Mouse (Mus musculus): ENCODE measurements around the gene Otulinl.

Gene Otulinl

DNA sequence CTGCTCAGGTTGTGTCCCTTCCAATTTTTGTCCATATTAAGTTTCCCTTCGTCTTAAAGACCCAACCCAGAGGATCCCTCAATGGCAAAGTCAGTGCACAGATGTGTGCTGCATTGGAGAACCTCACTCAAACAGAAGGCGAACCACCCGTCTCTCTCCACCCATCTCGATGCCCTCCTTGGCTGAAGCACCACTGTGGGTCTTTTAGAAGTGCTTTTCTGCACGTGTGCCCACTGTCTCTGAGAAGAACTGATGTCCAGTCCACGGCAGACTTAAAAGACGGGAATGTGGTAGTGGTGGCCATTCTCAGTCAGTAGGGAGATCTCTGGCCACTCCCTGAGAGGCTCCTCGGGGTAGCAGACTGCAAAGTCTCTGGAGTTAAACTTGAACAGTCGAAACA lies 24.8 kb downstream of the Otulinl start:
- DNase-seq (ENCODE audit: low spot score), result no peak

DNA sequence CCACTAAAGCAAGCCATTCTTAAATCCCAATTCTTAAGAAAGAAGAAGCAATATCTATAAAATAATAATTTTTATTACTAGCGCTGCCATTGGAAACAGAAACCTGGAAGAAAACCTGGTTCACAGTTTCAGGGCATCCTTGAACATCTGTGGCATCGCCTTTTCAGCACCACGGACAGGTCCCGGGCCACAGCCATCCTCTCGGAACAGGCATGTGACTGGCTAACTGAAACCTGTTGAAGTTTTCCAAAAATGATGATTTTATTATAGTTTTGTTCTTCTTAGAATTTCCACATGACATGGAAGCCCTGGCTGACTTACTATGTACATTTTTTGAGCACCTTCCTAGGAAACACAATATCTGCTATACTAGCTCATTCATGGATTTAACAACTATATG lies 26.4 kb downstream of the Otulinl start:
- DNase-seq (ENCODE audit: low spot score), result peak; percentile 47

DNA sequence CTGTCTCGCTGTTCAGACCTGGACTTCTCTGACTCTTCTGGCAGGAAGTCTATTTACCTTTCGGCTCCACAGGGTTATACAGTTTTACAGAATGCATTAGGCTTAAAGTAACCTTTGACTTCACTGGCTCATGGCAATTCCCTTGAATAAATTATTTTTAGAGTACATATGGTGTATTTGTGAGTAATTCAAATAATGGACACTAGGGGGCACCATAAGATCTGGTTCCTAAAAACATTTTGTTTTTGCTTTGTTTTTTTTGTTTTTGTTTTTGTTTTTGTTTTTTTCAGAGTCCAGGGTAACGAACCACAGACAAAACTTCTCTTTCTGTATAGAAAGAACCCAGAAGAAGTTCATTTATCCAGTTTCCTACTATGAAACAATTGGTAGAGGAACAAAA lies 33.7 kb downstream of the Otulinl start:
- DNase-seq (ENCODE audit: low spot score), result no peak

DNA sequence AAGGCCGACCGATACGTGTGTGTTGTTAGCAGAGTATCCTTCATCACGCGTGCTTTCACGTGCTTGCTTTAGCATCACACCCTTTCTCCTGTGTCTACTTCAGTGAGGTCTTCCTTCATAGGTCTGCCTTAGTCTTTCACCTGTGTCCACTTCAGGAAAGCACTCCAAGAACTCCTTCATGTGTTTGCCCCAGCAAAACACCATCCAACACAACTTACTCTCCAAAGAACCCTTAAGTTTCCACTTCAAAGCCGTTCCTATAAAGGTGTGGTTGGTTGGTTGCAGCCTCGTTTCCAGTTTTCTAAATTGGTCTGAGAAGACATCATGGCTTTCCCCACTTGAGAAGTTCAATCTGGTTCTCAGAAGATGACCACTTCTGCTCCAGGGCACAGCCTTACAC lies 34.7 kb downstream of the Otulinl start:
- no peak for DNase-seq (ENCODE audit: low spot score)

DNA sequence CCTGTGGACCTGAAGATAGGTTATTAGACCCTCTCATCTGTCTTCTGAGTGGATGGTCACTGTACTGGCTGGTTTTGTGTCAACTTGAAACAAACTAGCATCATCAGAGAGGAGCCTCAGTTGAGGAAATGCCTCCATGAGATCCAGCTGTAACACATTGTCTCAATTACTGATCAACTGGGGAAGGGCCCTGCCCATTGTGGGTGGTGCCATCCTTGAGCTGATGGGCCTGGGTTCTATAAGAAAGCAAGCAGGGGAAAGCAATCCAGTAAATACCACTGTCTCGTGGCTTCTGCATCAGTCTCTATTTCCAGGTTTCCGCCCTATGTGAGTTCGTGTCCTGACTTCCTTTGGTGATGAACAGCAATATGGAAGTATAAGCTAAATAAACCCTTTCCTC lies 36.1 kb downstream of the Otulinl start:
- no peak for DNase-seq (ENCODE audit: low spot score)

DNA sequence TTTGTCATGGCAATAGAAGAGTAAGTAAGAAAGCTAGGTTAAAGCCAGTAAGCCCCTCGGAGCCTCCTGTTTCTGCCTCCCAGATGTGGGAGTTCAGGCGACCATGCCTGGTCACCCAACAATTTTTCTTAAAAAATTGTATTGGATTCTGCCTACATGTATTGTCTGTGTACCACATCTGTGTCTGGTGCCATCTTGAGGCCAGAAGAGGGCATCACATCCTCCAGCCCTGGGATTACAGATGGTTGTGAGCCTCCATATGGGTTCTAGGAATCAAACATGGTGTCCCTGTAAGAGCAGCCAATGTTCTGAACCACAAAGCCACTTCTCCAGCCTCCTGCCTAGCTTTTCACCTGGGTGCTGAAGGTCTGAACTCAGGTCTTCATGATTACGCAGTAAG lies 38.5 kb downstream of the Otulinl start:
- DNase-seq (ENCODE audit: low spot score), result peak; percentile 15

DNA sequence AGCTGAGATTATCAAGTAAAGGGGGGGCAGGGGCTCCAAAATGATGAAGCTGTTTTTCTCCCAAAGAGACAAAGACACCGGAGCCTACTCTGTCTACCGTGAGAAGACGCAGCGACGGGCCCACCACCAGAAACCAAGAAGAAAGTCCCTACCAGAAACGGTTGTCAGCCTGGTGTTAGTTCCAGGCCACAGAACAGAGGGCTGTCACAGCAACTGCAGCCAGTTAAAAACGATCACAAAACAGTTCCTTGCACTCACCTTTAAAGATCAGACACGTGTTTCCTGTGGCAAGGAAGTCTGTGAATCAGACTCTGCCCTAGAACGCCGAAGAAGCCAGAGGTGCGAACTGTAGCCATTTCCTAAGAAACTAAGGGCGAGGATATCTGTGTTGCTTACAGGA lies 40.2 kb downstream of the Otulinl start:
- no peak for DNase-seq (ENCODE audit: low spot score)

DNA sequence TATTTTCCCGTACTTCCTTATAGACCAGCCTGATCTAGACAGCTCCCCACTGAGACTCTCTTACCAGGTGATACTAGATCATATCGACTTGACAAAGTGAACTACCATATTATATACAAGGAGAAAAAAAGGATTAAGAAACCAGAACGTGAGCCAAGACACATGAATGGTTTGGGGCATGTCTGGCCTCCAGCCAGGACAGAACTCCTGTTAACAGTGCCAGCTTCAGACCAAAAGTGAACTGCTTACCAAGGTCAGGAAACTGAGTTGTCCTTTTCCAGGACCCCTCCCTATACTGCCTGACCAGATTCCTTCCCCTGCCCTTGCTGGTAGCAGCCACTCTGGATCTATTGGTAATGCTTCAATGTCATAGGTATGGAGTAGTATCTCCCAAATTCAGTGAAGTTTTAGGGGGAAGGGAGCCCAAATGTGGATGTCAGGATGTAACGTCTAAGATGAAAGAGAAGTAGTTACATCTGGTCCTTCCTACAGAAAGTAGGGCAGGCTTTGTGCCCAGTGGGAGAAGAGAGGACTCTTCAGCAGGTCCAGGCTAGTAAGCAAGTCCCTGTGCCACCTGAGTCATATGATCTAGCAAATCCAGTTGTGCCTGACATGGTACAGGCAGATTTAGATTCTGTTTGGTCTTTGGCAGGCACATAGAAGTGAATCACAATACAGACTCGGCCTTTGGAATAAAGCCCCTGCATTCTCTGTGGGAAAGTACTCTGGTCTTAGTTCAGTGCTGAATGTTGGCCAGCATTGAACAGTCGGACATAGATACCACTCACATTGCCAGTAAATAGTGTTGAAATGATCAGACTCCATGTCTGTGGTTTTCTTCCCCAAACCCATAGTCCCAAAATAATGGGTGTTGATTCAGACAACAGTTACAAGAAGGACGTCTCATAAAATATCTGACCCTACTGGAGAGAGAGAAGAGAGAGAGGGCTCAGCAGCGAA lies 47.2 kb downstream of the Otulinl start:
- DNase-seq (ENCODE audit: low spot score), result peak; percentile 6

DNA sequence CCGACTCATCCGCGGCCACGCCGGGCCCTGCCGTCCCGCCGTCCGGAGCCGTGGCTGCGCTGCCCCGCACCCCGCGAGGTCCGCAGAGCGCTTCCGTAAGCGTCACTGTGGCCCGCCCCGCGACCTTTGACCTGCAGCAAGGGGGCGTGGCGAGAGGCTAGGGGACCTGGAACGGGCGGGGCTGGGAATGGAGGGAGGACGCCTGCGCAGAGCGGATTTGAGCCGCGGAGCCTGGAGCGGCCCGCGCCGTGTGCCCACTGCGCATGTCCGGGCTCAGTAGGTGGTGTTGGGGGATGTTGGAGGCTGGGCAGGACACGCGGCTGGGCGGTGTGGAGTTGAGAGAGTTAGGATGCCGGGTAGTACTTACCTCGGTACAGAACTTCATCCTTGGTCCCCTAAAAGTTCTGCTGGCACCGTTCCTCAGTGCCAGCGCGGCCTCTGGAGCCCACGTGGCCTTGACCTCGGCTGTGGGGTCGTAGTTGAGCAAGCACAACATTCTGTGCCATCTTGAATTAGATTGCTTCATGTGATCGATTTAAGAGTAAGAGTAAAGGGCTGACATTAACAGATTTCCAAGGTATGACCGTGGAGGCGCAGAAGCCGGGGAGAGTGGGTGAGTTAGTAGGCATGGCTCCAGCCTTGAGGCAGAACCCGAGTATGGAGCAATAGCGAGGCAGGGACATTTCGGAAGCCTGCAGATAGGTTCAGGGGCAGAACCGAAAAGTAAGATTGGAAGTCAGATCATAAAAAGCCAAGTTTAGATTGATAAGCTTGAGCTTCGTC lies 50.6 kb downstream of the Otulinl start, which contains the start of gene Otulin:
Gene Otulin, minus strand, starts transcription at position 93 of the 783 bp plus-strand sequence.
- DNase-seq (ENCODE audit: low spot score), result peak; percentile 99

DNA sequence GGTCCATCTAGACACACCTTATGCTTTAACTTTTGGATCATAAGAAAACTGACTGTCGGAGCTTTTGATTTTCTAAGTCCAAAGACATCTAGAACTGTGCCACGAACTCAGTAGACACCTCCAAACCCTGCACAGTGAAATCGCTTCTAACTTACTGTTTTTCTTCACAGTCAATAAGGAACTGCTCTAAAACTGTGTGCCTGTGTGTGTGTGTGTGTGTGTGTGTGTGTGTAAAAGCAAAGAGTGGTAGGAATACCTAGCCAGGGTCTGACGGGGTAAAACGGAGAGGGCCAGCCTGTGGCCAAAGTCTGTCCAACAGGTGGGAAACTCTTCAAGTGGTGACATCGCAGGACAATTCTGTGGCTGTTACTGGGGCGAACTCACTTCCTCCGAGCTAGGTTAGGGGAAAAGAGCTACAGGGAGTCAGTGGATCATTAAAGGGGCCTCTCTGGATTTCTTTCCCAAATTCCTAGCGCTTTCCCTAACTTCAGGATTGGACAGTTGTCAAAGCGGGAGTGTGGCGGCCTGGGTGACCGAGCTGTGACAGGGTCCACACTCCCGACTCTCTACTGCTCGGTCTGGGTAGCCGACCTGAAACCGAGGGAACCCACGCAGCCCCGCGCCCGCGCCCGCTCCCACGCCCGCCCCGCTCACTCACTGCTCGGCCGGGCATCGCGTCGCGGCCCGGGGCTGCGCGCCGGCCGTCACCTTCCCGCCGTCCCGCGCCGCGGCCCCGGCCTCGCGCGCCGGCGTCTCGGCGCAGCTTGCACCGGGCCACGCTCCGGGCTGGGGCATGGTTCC lies 51.4 kb downstream of the Otulinl start:
- DNase-seq (ENCODE audit: low spot score), result peak; percentile 5

DNA sequence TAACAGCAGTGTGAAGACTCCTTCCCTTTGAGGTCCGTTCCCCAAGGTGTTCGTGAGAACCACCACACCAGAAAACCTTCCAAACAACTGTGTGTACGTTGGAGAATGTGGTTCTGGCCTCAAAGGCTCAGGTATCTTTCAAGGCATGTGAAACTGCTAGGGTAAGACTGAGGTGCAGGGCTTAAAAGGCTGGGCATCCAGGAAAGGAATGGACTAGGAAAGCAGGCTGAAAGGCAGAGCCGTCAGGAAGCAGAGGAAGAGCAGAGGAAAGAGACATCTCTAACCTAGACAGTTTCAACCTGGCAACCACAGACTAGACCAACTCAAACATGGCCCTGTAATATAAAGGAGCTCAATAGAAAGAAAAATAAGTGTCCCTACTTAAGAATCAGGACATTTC lies 52.3 kb downstream of the Otulinl start:
- no peak for DNase-seq (ENCODE audit: low spot score)

DNA sequence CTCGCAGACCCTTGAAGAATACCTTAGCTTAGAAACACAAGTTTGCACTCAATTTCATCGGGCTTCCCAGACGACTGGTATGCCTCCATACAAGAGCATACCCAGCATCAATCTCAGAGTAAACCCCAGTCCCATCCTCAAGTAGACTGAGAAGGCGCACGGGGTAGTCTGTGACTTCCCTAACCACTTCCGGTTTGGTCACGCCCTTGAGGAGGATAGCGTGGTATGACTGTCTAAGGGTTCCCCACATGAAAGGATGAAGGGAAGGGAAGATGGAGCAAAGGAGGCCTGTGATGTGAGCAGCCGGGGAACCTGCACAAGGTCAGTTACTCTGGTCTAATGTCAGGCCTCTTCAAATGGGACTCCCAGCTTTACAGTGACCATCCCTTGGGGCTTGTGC lies 53.6 kb downstream of the Otulinl start:
- DNase-seq (ENCODE audit: low spot score), result no peak

DNA sequence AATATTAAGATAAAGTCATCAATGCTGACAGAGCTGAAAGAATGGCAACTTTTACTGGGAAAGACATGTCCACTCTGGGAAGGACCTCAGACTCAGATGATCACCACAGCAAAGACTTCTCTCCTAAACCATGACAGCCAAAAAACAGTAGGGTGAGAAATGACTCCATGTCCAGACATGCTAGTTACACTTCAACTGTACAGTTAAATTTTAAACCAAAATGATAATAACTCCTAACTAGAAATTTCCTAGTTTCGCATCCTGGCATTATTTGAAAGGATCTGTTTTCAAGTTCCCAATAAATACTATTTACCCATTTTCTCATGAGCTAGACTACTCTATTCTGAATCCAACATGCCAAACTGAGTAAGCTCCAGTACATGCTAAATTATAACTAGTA lies 55.1 kb downstream of the Otulinl start:
- no peak for DNase-seq (ENCODE audit: low spot score)

DNA sequence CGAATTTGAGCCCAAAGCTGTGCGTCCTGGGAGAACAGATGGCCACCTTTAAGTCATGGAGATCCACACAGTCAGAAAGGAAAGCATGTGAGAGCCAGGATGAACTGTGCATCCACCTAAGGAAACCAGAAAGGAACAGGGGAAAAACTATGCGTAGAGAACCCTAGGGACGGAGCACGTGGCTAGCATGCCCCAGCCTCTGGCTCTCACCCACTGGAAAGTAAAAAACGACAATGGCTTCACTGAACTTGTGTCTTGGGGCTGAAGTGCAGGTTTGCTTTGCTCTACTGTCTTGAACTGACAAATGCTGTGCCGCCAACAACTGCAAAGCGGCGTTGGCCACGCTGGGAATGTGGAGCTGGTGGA lies 55.5 kb downstream of the Otulinl start:
- DNase-seq (ENCODE audit: low spot score), result no peak

DNA sequence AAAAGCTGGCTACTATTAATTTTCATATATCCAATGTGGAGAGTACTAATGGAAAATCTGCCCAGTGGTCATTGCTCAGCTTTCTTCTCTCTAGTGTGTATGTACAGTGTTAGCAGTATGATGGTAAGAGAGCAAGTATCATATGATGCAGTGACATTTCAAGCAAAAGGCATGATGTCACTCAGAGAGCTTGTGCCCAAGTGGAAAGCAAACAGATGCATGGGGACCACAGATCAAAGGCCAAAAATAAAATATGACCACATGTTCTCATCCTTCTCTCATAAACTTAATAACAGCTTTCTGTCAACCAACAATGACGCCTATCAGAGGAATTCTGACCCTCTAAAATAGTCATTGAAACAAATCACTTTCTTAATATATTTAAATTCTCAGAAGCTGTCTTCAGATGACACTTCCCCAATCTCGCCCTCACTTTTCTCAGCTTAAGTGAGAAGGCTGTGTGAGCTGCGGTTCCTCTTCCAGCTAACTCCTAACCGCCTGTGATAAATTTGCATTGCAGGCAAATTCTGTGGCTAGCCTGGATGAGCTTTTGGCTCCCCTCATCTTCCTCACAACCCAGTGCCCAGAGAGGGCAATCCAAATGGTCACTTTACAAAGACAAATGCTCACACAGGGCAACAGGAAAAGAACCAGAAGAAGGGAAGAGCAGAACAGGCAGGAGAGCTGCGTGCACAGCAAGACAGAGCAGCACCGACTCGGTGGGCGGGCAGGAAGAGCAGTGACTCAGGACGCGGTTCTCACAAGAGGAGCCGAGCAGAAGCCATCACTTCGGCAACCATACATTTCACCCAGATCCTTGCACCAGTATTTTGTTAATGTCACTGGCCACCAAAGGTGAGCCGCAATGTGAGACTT lies 56.1 kb downstream of the Otulinl start:
- DNase-seq (ENCODE audit: low spot score), result no peak

DNA sequence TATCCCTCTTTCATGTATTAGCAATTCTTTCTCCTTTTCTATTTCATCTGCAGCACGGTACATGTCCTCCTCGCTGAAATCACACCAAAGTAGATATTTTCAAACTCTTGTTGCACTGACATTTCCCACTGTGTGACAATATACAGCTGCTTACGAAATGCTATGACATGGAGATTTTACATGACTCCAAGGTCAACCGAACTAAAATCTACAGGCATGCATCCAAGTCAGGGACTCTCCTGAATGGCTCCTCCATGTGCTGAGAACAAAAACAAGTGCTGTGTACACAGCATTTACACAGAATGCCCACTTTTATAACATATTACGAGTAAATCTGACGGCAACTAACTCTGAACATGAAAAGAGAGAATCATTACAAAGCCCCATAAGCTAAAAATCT lies 58.1 kb downstream of the Otulinl start:
- no peak for DNase-seq (ENCODE audit: low spot score)

DNA sequence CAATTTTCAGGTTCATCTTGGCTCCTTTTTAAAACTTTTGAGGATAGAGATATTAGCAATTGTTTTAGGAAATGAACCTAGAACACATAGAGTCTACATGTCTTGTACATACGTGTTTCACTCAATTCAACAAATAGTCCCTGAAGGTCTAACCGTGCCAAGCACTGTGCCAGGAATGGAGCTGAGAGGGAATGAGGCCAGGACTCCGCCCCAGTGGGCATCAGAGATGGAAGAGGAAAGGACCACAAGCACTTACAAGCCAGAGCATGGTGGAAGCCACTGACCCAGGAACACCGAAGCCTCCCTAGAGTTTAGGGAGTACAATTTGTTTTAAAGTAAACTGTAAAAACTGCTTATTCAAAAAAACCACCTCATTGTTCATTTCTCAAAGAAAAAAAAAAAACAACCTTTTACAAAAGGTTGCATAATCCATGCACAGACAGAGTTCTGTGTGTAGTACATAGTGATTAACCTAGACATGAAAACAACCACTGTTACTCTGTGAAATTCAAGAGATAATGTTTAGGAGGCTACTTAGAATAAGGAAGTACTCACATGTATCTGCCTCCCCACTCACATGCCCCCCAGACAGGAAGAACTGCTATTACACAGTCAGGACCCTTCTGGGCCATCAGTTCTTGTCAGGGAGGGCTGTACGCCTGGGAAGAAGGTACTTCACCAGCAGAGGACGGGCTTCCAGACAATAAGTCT lies 60.7 kb downstream of the Otulinl start:
- no peak for DNase-seq (ENCODE audit: low spot score)

DNA sequence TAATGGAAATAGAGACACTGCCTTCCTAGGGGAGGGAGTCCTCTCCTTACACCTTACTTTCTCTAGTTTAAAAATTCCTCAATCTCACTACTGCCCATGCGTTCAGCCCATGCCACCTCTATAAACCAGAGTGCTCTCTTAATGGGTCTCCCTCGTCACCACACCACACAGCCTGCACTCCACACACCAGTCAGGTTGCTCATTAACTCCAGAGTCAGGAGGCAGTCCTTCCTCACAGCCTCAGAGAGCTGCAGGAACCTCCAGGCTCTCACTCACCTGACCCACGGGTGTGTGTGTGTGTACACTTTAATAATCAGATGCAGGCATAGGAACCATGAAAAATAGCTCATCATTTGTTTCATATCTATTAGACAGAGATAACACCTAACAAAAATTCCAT lies 61.7 kb downstream of the Otulinl start:
- DNase-seq (ENCODE audit: low spot score), result no peak

DNA sequence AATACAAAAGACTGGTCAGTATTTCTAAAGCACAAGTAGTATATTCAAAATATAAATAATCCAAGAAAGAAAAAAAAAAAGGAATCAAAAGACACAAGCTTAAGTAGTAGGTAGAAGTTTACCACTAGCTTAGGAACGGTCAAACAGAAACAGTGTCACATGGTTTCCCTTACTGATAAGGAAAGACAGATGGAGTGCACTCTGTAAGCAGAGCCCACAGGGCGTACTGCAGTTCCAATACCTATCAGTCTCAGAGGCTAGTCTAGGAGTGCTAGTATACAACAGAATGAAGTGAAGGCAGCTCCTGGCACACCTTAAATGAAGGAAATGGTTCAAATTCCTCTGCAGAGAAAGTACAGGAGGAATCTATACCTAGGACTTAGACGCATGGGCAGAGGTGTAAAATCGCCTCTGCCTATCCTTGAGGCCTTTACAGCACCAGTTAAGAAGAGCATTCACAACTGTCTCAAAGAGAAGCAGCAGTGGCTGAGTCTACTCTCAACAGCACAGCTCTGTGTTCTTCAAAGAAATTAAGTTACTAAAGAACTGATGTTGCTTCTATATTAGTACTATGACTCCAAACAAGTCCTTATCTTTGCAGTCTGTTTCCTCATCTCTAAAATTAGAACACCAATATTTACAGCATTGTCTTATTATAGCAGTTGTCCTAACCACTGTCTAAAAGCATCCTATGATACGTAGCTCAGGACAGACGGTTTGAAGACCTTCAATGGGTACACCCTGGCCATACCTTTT lies 62.4 kb downstream of the Otulinl start:
- no peak for DNase-seq (ENCODE audit: low spot score)

DNA sequence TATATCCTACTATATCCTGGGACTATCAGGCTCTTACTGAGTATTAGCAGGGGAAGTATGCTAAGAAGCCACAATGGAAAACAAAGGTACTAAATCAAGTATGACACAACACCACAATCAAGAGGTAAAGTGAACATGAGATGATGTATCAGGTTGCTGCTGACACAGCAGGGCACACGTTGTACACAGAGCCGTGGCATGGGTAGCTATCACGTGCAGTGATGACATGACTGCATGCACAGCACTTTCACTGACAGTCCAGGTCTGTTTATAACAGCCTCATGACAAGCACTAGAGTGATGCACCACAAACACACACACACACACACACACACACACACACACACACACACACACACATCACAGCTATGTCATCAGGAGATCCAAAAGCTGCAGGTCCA lies 64.2 kb downstream of the Otulinl start:
- DNase-seq (ENCODE audit: low spot score), result no peak

Measured in ovary, postnatal 14 days (tissue).